Mouse (Mus musculus) liver (tissue): ENCODE results near the gene Apbb1ip.
"Not testable (repeated sequence)": the region's sequence is repeated elsewhere in the genome, so short reads cannot be mapped to it uniquely, and the experiment has no call there.

Source experiments
- DNase-seq: peaks from one replicate; pipeline ENCODE4 v3.0.0-alpha.2; 2020; ENCODE audit warnings: mixed read lengths

The Apbb1ip gene

GRCm38 (mm10) chr2:22845514-22845913 lies 71.6 kb downstream of the Apbb1ip start:
- DNase-seq: no peak

GRCm38 (mm10) chr2:22851900-22852299 lies 78.0 kb downstream of the Apbb1ip start:
- no peak for DNase-seq

GRCm38 (mm10) chr2:22857501-22857900 lies 83.6 kb downstream of the Apbb1ip start:
- DNase-seq: no peak

GRCm38 (mm10) chr2:22862194-22862593 lies 88.3 kb downstream of the Apbb1ip start:
- no peak for DNase-seq

GRCm38 (mm10) chr2:22864394-22865037 lies 90.6 kb downstream of the Apbb1ip start:
- DNase-seq: peak; percentile 59

- DNase-seq: no peak
Measured at GRCm38 (mm10) chr2:22865818-22866217, 91.9 kb downstream of the Apbb1ip start.

- DNase-seq: no peak
Measured at GRCm38 (mm10) chr2:22866894-22867424, 93.1 kb downstream of the Apbb1ip start.

- DNase-seq: no peak
Measured at GRCm38 (mm10) chr2:22873159-22873558, 99.3 kb downstream of the Apbb1ip start.

GRCm38 (mm10) chr2:22874628-22875027 lies 100.7 kb downstream of the Apbb1ip start:
- no peak for DNase-seq

- DNase-seq: no peak
Measured at GRCm38 (mm10) chr2:22876614-22877013, 102.7 kb downstream of the Apbb1ip start.

- DNase-seq: no peak
Measured at GRCm38 (mm10) chr2:22878781-22879180, 104.9 kb downstream of the Apbb1ip start.

GRCm38 (mm10) chr2:22880726-22881125 lies 106.8 kb downstream of the Apbb1ip start:
- not testable (repeated sequence) for DNase-seq

GRCm38 (mm10) chr2:22894932-22895281 lies 121.0 kb downstream of the Apbb1ip start:
- no peak for DNase-seq

GRCm38 (mm10) chr2:22895282-22896273 lies 121.7 kb downstream of the Apbb1ip start, which contains the start of gene Pdss1:
TSS of gene Pdss1 (plus strand) at chr2:22895522.
- DNase-seq: peak; percentile 92

GRCm38 (mm10) chr2:22903947-22904346 lies 130.1 kb downstream of the Apbb1ip start:
- no peak for DNase-seq

- no peak for DNase-seq
Measured at GRCm38 (mm10) chr2:22914421-22914820, 140.5 kb downstream of the Apbb1ip start.

- no peak for DNase-seq
Measured at GRCm38 (mm10) chr2:22918651-22919050, 144.8 kb downstream of the Apbb1ip start.
